Mouse (Mus musculus): ENCODE data around the gene Gm28308. TPM values are rescaled to one million over a fixed set of nuclear protein-coding genes. Genes with fewer than 3 reads are reported as not detected.

The Gm28308 gene
- polyA plus RNA-seq, 1 experiment = not detected

GRCm38 (mm10) chr6:52245040-52245756 is 32.1 kb upstream of the Gm28308 start:
- DNase-seq (ENCODE audit: low read depth) = no peak
- no peak for TF ChIP-seq CTCF (IDR thresholded peaks at IDR 0.05; ENCODE audit: borderline replicate concordance, extremely low read depth, insufficient read depth, insufficient read length)
- TF ChIP-seq POLR2A (IDR thresholded peaks at IDR 0.05; ENCODE audit: borderline replicate concordance, extremely low read depth, insufficient read depth, insufficient read length, poor library complexity, severe bottlenecking) = no peak

GRCm38 (mm10) chr6:52244471-52245039 is 31.4 kb upstream of the Gm28308 start:
- no peak for DNase-seq (ENCODE audit: low read depth)
- no peak for TF ChIP-seq CTCF (IDR thresholded peaks at IDR 0.05; ENCODE audit: borderline replicate concordance, extremely low read depth, insufficient read depth, insufficient read length)
- TF ChIP-seq POLR2A (IDR thresholded peaks at IDR 0.05; ENCODE audit: borderline replicate concordance, extremely low read depth, insufficient read depth, insufficient read length, poor library complexity, severe bottlenecking) = no peak

GRCm38 (mm10) chr6:52243681-52244121 is 30.6 kb upstream of the Gm28308 start:
- DNase-seq (ENCODE audit: low read depth) = no peak
- TF ChIP-seq POLR2A (IDR thresholded peaks at IDR 0.05; ENCODE audit: borderline replicate concordance, extremely low read depth, insufficient read depth, insufficient read length, poor library complexity, severe bottlenecking) (no peak), CTCF (IDR thresholded peaks at IDR 0.05; ENCODE audit: borderline replicate concordance, extremely low read depth, insufficient read depth, insufficient read length) (no peak)

- no peak for TF ChIP-seq POLR2A (IDR thresholded peaks at IDR 0.05; ENCODE audit: borderline replicate concordance, extremely low read depth, insufficient read depth, insufficient read length, poor library complexity, severe bottlenecking)
- TF ChIP-seq CTCF (IDR thresholded peaks at IDR 0.05; ENCODE audit: borderline replicate concordance, extremely low read depth, insufficient read depth, insufficient read length) = no peak
Observed at GRCm38 (mm10) chr6:52242801-52243332, 29.7 kb upstream of the Gm28308 start.

GRCm38 (mm10) chr6:52241001-52241621 is 28.0 kb upstream of the Gm28308 start:
- no peak for TF ChIP-seq CTCF (IDR thresholded peaks at IDR 0.05; ENCODE audit: borderline replicate concordance, extremely low read depth, insufficient read depth, insufficient read length)
- TF ChIP-seq POLR2A (IDR thresholded peaks at IDR 0.05; ENCODE audit: borderline replicate concordance, extremely low read depth, insufficient read depth, insufficient read length, poor library complexity, severe bottlenecking) = no peak
- DNase-seq (ENCODE audit: low read depth) = no peak

More at GRCm38 (mm10) chr6:52242801-52243332, 29.7 kb upstream of the Gm28308 start:
- no peak for DNase-seq (ENCODE audit: low read depth)

GRCm38 (mm10) chr6:52240389-52241000 is 27.4 kb upstream of the Gm28308 start, which contains the start of gene Hoxa10:
Hoxa10 (minus strand) TSS chr6:52240854.
- no peak for TF ChIP-seq POLR2A (IDR thresholded peaks at IDR 0.05; ENCODE audit: borderline replicate concordance, extremely low read depth, insufficient read depth, insufficient read length, poor library complexity, severe bottlenecking)
- peak; percentile 87 for TF ChIP-seq CTCF (IDR thresholded peaks at IDR 0.05; ENCODE audit: borderline replicate concordance, extremely low read depth, insufficient read depth, insufficient read length)

GRCm38 (mm10) chr6:52239625-52240388 is 26.7 kb upstream of the Gm28308 start:
- TF ChIP-seq CTCF (IDR thresholded peaks at IDR 0.05; ENCODE audit: borderline replicate concordance, extremely low read depth, insufficient read depth, insufficient read length) = no peak
- no peak for TF ChIP-seq POLR2A (IDR thresholded peaks at IDR 0.05; ENCODE audit: borderline replicate concordance, extremely low read depth, insufficient read depth, insufficient read length, poor library complexity, severe bottlenecking)
- no peak for DNase-seq (ENCODE audit: low read depth)

More at GRCm38 (mm10) chr6:52240389-52241000, 27.4 kb upstream of the Gm28308 start, which contains the start of gene Hoxa10:
- peak; percentile 82 for DNase-seq (ENCODE audit: low read depth)

- no peak for DNase-seq (ENCODE audit: low read depth)
Observed at GRCm38 (mm10) chr6:52238976-52239375, 25.8 kb upstream of the Gm28308 start.

GRCm38 (mm10) chr6:52238155-52238545 is 25.0 kb upstream of the Gm28308 start:
- DNase-seq (ENCODE audit: low read depth) = no peak
- TF ChIP-seq CTCF (IDR thresholded peaks at IDR 0.05; ENCODE audit: borderline replicate concordance, extremely low read depth, insufficient read depth, insufficient read length) (no peak), POLR2A (IDR thresholded peaks at IDR 0.05; ENCODE audit: borderline replicate concordance, extremely low read depth, insufficient read depth, insufficient read length, poor library complexity, severe bottlenecking) (no peak)

More at GRCm38 (mm10) chr6:52238976-52239375, 25.8 kb upstream of the Gm28308 start:
- TF ChIP-seq CTCF (IDR thresholded peaks at IDR 0.05; ENCODE audit: borderline replicate concordance, extremely low read depth, insufficient read depth, insufficient read length) (no peak), POLR2A (IDR thresholded peaks at IDR 0.05; ENCODE audit: borderline replicate concordance, extremely low read depth, insufficient read depth, insufficient read length, poor library complexity, severe bottlenecking) (no peak)
